Mouse (Mus musculus): ENCODE measurements around the gene Eme2. TPM values are rescaled to one million over a fixed set of nuclear protein-coding genes. Genes with fewer than 3 reads are reported as not detected.

The Eme2 gene
- total RNA-seq, 2 experiments from 2014 or later: 36.2 to 36.4 TPM

DNA sequence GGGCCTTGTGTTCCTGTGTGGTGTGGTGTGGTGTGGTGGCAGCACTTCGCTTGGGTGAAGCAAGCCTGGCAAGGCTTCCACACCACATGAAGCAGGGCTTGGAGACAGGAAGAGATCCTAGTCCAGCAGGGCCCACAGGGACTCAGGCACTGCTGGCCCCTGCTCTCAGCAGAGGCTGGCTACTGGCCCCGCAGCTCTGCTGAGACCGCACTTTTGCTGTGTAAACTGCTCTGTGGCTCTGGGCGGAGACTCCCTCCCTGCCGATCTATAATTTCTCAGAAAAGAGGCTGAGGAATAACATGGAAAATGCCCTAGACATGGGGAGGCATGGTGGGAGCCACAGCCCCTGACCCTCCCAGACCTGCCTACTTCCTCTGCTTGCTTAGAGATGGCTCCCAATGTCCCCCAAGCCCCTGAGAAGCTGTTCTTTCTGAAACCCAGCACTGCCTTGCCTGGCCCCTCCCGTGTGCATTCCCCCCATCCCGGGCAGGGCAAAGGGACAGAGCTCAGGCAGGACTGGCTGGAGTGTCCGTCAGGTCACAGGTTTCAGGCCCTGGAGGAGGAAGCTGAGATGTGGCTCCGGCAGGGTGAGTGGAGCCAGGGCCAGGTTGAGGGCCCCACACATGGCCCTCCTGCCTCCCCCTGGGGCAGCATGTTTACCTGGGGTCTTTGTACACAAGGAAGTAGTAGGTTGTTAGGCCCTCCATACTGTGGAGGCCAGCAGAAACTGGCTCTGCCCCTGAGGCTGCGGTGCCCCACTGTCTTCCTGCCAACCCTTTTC, 17.4 kb downstream of the Eme2 start:
- no peak for DNase-seq
- intact Hi-C loops (cut with DNase I): no loop called here

- intact Hi-C loops (cut with DNase I): no loop called here
- DNase-seq: no peak
These were observed 19.9 kb downstream of the Eme2 start for GRCm38 (mm10) chr17:24874989-24875388.

- intact Hi-C loops (cut with DNase I): no loop called here
- no peak for DNase-seq
These were observed 20.5 kb downstream of the Eme2 start for GRCm38 (mm10) chr17:24874405-24874745.

GRCm38 (mm10) chr17:24873695-24874404, 21.0 kb downstream of the Eme2 start:
- intact Hi-C loops (cut with DNase I): no loop called here
- DNase-seq: no peak

- DNase-seq: no peak
- intact Hi-C loops (cut with DNase I): no loop called here
These were observed 27.0 kb downstream of the Eme2 start for GRCm38 (mm10) chr17:24867914-24868313.

DNA sequence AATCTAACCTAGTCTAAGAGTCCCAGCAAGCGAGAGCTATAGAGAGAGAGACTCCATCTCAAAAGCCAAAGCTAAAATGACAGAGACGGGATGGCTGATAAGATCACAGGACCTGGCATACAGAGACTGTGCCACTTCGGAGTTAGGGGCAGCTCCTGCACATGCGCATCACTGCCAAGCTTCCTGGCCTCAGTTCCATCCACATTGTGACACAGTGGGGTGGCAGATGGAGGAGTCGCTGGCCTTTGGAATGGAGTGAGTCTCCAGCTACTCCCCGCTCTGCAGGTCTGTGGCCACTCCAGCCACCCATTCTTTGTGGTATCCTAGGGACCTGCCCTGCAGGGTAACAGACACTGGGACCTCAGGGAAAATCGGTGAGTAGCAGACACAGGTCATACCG, 29.1 kb downstream of the Eme2 start, which contains the start of gene Igfals:
TSS of gene Igfals (plus strand) at position 222 of the 400 bp plus-strand sequence.
- intact Hi-C loops (cut with DNase I): no loop called here
- DNase-seq: no peak

DNA sequence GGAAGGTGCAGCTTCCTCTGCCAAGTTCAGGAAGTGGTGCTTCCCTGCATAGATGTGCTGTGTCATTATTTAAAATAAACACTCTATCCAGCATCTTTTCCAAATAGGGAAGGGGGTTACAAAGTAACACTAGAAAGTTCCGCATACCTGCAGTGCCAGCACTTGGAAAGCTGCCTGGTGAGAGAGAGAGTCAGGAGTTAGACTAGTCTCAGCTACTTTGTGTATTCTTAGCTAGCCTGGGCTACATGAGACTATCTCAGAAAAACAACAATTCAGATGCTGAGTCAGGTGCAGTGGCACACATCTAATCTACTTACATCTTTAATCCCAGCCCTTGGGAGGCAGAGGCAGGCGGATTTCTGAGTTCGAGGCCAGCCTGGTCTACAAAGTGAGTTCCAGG, 33.1 kb downstream of the Eme2 start:
- intact Hi-C loops (cut with DNase I): no loop called here

DNA sequence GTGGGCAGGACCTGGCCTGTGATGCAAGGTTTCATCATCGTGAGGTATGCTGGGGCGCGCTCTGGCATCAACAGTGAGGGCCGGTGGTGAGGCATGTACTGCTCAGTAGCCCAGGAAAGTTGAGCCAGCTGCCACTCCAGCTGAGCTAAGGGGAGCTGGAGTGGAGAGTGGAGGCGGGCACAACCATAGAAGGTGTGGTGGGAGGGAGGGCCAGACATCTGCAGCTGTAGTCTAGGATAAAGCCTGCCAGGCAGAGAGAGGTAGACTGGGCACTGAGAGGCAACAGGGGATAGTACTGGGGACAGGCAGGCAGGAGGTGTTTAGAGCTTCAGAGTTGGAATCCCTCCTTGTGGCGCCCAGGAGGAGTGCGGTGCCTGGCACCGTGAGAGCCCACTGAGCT, 34.8 kb downstream of the Eme2 start:
- no peak for DNase-seq
- intact Hi-C loops (cut with DNase I): no loop called here

More for the DNA sequence above, 33.1 kb downstream of the Eme2 start:
- DNase-seq: no peak

- DNase-seq: peak; percentile 61
- intact Hi-C loops (cut with DNase I): no loop called here
These were observed 35.9 kb downstream of the Eme2 start for GRCm38 (mm10) chr17:24858967-24859366.

DNA sequence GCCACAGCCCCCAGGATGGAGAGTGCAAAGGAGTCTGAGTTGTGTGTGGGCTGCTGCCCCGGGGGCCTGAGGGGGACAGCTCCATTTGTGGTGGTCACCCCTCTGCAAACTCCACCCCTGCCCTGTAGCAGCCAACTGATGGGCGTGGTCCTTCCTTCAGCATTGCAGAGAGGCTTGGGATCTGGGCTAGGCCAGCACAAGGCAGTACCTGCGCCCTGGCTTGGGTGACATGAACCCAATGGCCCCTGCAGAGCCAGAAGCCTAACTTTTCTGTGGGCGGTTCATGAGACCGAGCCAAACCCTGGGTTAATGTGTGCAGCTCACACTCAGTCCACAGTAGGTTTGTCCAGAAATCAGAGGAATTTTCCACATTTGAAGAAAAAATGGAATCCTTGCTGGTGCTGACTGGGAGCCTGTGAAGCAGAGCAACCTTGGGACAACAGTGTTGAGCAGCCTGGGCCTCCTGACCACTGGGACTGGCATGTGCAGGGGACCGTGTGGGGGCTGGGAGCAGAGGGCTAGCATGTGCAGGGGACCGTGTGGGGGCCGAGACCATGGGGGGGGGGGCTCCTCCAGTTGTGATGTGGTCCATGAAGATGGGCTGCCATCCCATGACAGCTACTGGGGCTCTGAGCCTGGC, 36.9 kb downstream of the Eme2 start:
- intact Hi-C loops (cut with DNase I): no loop called here
- no peak for DNase-seq

- intact Hi-C loops (cut with DNase I): no loop called here
These were observed 38.3 kb downstream of the Eme2 start for GRCm38 (mm10) chr17:24856589-24856988.

DNA sequence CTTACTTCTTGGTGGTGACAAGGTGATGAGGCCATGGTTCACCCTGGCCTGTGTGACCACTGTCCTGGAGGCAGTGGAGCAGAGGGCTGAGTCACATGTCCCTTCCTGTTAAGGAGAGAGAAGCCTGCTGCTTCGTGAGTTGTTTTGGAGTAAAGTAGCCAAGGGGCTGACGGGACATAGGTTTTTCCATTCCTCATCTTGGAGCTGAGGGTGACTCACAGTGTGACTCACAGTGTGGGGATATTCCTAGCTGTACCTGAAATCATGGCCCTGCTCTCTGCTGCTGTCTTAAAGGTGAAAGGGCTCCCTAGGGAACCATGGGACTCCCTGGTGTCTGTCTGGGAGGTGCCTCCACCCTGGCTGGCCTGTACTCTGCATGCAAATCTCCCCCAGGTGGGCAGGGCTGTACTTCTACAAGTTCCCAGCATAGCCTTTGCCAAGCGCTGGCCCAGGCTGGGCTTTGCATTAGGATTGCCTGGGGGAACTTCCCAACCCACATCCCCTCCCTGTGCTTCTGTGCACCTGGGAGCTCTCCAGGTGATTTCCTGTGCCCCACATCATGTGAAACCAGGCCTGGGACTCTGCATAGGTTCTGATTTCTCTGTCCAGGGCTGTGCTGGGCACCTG, 38.9 kb downstream of the Eme2 start:
- intact Hi-C loops (cut with DNase I): no loop called here
- no peak for DNase-seq

More at GRCm38 (mm10) chr17:24856589-24856988, 38.3 kb downstream of the Eme2 start:
- DNase-seq: no peak

DNA sequence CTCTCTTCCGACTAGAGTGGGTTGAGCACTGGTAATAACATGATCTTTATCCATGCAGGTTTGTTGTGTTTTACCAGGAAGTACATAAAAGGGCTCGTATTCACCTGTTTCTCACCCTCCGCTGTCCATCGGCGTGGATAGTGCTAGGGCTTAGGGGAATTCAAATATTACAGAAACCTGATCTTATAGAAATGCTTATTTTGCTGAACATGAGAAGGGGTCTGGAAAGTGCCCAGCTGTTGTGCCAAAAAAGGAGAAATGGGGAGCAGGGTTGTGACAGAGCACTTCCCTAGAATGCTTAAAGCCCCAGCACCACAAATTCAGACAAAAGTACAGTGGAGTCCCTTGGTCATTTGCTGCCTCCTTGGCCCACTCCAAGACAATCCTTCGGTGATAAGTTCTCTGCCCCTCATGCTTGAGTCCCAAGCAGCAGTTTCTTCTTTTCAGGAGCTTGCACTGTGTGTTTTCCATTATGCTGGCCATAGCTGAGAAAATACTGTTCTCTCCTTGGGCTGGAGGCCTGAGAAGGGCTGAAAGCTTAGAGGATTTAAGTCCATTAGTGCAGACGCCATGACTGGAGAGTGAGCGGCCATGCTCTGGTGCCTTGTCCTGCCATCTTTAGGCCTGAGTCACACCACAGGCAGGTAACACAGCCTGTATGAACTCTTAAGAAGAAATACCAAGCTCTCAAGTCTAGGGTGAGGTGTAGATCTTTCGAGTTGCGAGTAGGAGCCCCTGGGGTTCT, 43.3 kb downstream of the Eme2 start:
- intact Hi-C loops (cut with DNase I): no loop called here
- DNase-seq: no peak

DNA sequence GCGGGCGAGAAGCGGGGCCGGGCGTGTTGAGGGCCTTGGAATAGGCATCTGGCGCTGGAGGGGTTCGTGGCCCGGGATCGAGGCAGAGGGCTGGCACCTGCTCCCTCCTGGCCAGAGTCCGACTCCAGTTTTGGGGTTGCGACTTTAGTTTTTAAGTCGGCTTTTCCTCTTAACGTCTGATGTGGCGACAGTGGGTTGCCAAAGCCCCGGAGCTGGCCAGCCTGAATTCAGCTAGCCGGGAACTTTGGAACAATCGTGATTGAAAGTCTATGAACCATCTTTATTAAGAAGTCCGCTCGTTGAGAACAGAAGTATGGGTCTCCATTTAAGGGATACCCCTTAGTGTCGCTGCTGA, 44.1 kb downstream of the Eme2 start:
- no peak for DNase-seq
- intact Hi-C loops (cut with DNase I): no loop called here

DNA sequence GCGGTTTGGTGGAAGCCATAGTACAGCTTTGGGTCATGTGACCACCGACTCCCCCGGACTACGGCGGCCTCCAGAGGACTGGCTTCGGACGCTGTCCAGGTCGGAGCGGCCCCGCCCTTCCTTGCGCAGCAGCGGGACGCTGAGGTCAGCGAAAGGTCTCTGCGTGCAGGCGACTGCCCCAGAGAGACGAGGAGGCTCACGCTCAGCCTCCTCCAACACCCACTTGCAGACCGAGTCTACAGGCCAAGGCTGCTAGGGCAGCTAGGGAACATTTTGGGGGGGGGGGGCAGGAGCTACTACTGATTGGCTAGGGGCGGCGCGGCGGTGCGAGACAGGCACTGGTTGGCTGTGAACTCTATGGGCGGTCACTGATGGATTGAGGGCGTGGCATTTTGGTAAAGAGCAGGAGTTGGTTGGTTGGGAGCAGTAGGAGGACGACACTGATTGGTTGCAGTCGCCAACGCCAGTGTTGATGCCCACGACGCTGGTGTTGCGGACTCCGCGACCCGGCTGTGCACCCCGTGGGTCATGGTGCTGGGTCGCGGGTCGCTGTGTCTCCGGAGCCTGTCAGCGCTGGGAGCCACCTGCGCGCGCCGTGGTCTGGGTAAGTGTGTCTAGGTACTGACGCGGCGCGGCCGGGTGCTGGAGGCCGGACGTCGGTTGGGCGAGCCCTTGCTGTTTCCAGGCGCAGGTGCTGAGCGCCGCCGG, 44.7 kb downstream of the Eme2 start, which contains the start of gene Fahd1:
TSS of gene Fahd1 (minus strand) at position 300 of the 708 bp plus-strand sequence.
- peak; percentile 97 for DNase-seq
- intact Hi-C loops (cut with DNase I): no loop called here

- no peak for DNase-seq
- intact Hi-C loops (cut with DNase I): no loop called here
These were observed 45.2 kb downstream of the Eme2 start for GRCm38 (mm10) chr17:24849733-24850064.

DNA sequence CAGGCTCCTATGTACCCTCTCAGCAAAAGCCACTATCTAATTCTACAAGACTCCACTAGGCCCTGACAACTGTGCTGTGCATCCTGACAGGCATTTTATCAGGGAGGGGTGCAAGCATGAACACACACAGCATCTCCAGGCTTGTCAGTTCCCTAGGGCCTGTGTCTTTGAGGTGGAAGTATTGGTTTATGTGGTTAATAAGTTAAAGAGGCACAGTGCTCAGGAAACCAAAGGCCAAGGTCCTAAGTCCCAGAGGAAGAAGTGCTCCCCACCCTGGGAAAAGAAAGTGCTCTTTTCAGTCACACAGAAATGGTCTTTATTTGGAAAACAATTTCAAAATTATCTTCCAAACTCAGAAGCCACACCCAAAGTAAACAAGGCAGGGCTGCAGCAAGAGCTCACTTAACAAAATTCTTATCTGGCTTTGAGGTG, 46.3 kb downstream of the Eme2 start:
- no peak for DNase-seq
- intact Hi-C loops (cut with DNase I): no loop called here

GRCm38 (mm10) chr17:24847386-24847785, 47.5 kb downstream of the Eme2 start:
- DNase-seq: no peak
- intact Hi-C loops (cut with DNase I): no loop called here

DNA sequence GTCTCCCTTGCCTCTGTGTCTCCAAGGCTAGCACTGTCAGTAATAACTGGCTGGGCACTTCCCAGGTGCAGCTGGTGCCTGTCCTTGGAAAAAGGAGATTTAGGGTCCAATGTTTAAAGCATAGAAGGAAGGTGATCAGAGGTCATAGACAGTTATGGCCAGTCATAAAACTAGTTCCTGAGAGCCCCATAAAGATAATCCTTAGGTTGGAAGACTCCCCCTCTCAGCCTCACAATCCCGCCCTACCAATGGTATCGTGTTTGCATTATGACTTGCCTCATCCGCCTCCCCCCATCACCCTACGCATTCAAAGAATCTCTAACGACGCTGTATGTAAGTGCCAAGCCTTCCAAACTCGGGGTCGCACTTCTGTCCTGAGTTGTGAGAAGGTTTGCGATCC, 50.4 kb downstream of the Eme2 start:
- intact Hi-C loops (cut with DNase I): no loop called here
- no peak for DNase-seq

DNA sequence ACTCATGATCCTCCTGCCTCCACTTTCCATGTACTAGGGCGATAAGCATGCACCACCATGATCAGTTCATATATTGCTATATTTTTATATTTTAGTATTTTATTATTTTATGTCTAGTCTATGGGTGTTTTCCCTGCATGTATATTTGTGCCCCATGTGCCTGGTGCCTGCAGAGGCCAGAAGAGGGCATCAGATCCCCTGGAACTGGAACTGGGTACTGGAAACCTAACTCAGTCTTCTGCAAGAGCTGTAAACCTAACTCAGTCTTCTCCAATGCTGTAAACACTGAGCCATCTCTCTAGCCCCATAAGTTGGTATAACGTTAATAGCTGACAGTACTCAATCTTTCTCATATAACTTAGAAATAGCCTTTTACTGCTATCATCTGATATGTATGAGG, 52.3 kb downstream of the Eme2 start:
- intact Hi-C loops (cut with DNase I): no loop called here
- DNase-seq: no peak

Measured in left cerebral cortex, postnatal 4 days (tissue).